Mouse (Mus musculus) fibroblast of lung, adult 2 months (primary cell): ENCODE measurements around the gene Dusp2.

ENCODE experiments used
- DNase-seq: peaks from one replicate; pipeline ENCODE4 v3.0.0-alpha.2; 2011; ENCODE audit warnings: low read depth

Dusp2 gene

DNA sequence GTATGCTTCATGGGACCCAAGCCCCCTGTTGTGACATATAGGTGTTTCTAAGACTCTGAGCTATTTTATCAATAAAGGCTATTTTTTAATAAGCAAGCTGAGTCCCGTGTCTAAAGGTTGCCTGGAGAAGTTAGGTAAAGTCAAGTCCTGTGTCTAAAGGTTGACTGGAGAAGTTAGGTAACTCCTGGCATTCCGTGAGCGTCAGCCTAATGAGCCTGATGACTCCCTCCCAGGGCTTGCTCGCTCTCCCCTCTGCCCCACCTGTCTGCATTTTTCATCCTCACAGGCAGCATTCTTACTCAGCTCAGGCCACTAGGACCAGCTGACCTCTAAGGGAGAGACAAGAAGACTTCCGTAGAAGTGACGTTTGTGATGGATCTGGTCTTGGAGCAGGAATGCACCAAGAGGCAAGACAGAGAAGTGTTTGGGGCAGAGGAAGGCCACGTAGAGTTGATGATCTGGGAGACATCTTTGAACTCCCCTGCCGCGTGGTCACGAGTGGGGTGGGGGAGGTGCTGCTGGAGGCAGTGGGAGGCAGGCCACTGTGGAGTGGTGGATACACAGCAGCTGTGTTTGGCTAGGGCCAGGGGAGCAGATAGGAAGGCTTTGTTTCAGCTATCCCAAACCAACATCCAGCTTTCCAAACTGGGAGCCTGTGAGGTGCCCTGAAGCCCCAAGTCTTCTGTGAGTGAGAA, 31.3 kb downstream of the Dusp2 start:
- no peak for DNase-seq

DNA sequence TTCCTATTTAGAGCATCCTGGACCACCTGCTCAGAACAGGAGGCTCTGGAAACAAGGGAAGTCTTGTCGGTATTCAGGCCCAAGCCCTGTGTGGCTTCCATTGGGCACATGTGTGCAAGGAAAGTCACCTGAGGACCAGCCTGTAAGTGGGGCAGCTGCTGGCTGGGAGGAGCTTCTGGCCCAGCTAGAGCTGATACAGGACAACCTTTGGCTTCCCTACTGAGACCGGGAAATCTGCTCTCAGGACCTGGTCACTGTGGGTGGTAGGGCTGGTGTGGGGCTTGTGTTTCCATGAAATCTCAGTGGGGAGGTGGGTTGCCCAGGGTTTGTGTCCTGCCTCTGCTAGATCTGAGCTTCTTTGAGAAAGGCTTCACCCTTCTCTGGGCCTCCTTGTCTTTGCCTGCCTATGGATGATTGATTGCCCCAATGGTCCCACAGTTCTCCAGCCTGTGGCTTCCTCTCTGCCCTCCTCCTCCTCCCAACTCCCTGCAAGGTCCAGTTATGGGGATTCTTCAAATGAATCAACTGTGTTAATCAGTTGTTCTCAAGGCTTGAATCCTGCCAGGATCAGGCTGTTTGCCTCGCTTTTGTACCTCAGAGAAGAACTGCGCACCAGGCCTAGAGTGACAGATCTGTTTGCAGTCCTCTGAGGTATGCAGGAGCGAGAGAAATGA, 33.9 kb downstream of the Dusp2 start:
- no peak for DNase-seq

DNA sequence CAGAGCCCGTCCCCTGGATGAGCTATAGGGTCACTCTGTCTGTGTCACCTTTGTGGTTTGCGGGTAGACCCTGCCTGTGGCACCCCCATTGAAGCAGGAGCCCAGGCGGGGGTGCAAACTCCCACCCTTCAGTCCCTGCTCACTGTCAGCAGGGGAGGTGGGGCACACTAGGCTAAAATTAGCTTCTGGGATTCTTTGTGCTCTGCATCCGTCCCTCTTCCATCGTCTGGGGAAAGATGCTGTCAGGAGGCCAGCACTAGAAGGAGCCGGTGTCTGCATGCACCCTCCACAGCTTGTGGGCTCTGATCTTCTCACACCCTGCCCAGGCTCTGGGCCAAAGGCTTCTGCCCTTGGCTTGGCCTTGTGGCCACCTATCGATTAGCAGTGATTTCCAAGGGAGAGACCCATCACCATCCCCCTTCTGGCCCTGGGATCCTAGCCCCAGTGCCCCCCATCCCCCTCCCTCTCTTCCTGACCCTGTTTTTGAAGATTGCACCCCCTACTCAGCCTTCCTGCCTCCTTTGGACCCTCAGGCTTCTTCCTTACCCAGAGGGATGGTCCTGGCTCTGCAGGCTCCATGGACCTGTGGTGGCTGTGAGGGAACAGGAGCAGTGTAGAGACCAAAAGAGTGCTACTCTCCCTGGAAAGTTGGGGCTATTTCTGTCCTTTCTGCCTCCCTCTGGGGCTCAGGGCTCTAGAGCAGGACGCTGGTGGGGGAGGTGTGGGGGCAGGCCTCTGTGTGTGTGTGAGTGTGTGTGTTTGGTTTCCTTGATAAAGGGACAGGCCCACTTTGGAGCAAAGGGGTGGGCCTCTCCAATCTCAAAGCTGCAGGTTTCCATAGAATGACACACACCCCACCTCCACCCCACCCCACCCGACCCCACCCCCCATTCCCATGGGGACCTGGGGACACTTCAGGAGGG, 34.9 kb downstream of the Dusp2 start:
- DNase-seq = no peak

DNA sequence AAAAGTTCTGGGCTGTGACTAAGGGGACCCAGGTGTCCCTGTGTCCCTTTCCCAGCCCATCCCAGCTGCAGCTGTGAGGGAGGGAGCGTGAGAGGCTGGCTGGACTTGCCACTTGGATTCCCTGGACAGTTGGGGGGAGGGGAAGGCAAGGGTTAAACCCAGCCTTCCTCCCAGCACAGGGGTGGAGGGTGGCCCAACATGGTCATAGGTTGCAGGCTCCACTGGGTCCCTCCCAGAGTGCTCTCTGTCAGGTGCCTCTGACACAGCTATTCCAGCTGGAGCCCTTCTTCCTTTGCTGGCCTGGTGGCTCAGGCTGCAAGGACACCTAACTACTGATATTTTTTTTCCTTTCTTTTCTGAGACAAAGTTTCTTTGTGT, 35.5 kb downstream of the Dusp2 start:
- no peak for DNase-seq

DNA sequence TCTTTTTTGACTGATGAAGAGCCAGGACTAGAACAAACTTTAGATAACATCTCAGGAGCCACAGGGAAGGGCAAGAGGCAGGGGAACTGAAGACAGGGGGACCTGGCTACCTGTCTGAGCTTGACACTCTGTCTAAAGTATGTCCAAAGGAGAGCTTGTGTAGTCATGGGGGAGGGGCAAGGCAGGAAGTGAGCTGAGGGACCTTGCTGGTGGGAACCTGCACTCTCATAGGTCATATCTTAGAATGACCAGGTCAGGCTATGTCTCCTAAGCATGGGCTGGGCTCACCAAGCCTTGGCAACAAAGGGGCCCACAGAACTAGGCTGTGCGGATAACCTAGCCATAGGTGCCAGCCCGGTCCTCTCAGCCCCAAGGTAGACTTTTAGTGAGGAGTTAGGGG, 36.1 kb downstream of the Dusp2 start:
- no peak for DNase-seq

DNA sequence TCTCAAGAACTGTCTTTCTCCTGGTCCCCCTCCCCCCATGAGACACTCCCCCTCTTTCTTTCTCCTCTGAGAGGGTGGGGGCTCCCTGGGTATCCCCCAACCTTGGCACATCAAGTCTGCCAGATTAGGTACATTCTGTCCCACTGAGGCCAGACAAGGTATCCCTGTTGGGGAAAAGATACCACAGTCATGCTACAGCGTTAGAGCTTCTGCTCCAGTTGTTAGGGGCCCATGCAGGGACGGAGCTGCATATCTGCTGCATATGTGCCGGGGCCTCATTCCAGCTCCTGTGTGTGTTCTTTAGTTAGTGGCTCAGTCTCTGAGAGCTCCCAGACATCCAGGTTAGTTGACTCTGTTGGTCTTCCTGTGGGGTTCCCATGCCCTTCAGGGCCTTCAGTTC, 38.2 kb downstream of the Dusp2 start:
- DNase-seq = no peak

DNA sequence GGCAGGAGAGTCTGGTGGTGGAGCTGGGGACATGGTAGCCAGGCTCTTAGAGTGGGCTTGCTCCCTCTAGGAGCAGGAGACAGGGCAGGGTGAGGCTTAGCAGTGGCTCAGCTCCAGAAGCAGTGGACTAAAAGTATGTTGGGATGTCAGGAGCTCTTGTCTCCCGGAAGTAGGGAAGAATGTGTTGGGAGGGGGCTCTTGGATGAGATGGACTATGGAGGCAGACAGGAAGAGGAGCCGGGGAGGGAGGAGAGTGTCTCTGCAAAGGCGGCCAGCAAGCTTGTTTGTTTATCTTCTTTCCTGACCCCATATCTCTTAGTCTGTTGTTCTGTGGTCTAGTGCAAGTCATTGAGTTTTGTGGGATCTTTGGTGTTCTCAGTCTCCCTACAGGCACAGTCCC, 39.1 kb downstream of the Dusp2 start:
- no peak for DNase-seq

DNA sequence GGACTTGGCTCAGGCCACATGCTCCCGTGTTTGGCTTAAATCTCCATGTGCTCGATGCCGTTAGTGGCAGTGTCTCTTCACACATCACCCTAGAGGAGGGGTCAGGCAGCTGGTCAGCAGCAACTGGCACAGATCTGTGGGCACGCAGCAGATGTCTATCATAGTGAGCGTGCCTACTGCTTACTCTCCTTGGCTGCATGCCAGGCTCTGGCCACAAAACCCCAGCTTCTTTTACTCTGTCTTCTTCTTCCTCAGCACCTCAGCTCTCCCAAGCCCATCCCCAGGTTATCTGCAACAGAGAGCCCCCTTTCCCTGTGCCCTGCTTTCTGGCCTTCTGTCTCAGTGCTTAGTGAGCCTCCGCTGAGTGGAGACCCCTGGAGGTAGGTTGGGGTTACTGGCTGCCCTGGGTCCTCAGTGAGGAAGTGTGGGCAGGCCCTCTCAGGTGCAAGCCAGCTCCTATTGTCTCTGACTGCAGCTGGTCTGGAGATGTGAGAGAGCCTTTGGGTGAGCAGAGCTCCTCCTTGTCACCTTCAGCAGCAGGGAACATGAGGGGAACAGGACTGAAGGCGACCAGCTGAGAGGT, 39.9 kb downstream of the Dusp2 start:
- DNase-seq = no peak

DNA sequence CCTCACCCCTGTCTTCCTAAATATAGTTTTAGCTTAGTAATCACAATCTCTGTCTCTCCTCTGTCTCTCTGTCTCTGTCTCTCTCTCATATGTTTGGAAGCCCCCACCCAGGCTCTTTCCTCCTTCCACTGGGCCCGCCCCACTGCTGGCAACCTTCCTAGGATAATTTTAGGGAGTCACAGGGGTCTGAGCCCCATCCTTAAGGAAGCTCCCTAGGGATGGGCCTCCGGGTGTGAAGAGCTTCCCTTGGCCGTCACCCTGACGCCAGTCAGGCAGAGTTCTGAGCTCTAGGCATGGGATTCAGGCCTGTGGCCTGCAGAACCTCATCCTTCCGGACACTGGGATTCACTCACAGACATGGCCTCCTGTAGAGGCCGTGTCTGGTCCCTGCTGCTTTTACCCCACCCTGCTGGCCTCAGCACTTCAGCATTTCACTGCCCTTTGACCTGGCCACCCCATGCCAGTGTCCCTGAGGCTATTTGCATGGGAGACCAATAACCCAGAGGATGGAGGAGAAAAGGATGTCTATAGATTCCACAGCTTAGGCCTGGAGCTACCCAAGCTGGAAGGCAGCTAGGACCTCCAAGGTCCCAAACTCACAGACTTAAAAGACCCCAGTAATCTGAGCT, 40.6 kb downstream of the Dusp2 start:
- no peak for DNase-seq

DNA sequence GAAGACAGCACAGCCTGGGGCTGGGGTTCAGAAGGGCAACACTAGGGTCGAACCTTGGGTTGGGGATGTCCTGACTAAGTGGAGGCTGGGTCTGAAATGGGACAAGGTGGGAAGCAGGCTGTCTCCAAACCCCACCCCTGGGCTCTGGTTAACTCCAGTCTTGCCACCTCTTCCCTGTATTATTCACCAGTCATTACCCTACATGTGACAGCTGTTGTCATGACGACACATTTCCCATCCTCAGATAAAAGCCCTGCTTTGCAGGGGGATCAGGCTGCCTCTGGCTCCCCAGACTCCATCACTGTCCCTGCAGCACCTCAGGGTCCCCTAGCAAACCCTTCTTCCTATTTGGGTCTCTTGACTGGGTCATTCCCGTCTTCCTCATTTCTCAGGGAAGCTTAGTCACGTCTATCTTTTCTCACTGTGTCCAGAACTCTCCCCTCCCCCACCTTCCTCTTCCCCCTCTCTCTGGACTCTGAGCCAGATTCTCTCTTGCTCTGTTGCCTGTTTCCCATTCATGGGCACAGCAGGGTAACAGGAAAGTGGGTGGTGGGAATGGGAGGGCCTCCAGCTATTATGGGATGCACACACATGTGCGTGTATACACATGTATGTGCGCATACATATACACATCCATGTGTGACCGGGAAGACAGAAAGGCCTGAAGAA, 42.1 kb downstream of the Dusp2 start:
- no peak for DNase-seq

DNA sequence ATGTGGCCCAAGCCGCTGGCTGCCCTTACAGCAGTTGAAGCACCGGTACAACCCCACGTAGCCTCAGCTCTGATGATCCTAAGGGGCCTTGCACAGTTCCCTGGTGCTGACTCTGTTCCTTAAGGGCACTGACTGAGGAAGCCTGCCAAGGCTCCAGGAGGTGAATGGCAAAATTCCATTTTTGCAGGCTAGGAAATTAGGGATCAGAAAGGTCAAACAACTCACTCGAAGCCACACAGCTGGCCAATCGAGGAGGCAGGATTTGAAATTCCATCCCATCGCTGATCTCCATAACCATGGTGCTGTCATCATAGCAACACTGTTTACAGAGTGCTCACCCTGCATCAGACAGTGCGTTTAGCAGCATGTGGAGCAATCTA, 42.6 kb downstream of the Dusp2 start:
- DNase-seq = peak; percentile 25

DNA sequence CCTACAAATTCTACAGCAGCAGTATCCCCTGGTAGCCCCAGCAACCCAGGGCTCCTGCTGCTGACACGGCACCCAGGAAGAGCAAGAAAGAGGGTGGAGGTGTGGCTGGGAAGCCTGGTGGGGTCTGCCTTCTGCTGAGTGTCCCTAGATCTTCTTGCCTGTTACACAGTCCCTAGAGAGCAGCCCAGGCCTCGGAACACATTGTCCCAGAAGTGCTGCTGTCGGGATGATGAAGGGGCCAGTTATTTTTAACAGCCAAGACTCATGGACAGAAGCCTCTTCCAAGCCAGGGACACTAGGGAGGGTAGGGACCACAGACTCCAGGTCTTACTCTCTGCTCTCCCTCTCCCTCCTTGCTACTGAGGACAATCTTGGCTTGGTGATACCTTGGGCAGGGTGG, 43.3 kb downstream of the Dusp2 start:
- no peak for DNase-seq

DNA sequence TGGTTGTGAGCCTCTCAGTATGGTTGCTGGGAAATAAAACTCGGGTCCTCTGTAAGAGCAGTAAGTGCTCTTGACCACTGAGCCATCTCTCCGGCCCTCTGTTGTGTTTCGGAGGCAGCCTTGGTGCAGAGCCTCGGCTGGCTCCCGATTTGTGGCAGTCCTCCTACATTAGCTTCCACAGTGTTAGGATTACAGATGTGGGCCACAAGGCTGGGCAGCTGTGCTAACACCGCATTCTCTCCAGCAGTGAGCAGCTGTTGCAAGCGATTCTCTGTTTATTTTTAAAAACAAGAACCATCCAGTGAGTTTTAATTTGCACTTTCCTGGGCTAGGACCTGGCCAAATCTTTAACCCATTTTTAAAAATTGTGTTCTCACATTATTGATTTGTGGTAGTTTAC, 47.9 kb downstream of the Dusp2 start:
- no peak for DNase-seq

DNA sequence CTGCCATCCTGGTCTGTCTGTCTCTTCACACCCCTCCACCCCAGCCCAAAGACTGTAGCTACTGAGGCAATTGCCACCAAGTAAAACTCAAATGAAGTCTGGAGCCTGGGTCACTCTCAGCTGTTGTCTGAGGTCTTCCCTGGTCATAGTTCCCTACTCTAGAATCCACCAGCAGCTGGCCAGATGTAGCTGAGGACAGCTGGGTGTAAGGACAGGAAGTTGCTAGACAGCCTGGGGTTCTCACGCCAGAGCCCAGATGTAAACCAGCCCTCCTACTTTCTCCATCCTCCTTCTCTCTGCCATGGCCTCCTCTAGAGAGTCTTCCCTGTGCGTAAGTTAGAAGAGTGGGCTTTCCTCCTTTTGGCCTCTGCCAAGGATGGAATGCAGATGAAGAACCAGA, 51.6 kb downstream of the Dusp2 start:
- DNase-seq = no peak
